Mouse (Mus musculus) 3T3-L1 (cell line): Measurements from ENCODE around the gene Srcap.
"Not testable (repeated sequence)": the region's sequence is repeated elsewhere in the genome, so short reads cannot be mapped to it uniquely, and the experiment has no call there.

Experiments
- DNase-seq: peaks from one replicate; pipeline ENCODE4 v3.0.0-alpha.2; 2015; ENCODE audit warnings: low read depth, low spot score

Gene Srcap

DNA sequence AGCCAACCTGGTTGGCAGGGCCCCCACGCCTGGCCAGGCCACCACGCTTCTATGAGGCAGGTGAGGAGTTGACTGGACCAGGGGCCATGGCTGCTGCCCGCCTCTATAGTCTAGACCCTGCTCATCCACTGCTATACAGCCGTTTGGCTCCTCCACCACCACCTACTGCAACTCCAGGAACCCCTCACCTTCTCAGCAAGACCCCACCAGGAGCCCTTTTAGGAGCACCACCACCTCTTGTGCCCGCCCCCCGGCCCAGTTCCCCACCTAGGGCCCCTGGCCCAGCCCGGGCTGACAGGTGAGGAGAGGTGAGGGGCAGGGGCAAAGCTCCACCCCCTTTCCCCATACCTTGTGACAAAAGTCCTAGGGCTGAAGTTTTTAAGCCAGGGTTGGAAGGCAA is 21.8 kb upstream of the Srcap start:
- no peak for DNase-seq

DNA sequence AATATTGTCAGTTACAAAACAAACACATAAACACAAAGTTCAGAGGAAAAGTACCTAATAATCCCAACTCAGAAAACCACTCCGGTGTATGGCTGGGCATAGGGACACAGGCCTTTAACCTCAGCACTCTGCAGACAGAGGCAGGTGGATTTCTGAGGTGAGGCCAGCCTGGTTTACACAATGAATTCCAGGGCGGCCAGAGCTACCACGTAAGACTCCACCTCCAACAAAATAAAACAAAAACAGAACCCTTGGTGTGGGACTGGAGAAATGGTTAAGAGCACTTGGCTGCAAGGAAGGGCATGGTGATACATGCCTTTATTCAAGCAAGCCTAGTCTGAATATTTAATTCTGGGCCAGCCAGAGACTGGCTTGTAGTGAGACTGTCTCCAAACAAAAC is 19.9 kb upstream of the Srcap start:
- no peak for DNase-seq

DNA sequence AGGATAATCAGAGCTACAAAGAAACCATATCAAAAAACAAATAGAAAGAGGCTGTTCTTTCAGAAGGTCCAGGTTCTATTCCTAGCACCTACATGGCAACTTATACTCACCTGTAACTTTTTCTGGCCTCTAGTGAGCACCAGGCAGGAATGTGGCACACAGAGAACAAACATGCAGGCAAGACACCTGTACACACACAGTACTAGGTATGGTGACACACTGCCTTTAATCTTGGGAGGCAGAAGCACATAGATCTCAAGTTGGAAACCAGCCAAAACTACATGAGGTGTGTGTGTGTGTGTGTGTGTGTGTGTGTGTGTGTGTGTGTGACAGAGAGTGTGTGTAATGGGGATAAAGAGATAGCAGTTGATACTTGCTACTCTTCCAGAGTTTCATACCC is 17.1 kb upstream of the Srcap start:
- DNase-seq = no peak

DNA sequence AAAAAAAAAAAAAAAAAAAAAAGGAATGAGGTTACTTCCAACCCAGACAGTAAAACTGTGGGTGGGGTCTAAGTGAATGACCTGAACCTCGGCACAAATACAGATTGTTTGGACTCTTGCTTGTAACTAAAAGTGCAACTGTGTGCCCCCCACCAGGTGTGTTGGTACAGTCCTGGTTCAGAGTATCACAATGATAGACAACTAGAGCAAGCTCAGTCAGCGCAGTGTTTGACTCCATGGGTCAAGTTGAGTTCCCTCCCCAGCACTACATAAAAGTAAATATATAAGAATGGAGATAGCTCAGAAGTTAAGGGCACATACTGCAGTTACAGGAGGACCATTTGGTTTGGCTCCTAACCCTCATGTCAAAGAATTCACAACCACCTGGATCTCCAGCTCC is 14.4 kb upstream of the Srcap start:
- DNase-seq = no peak

DNA sequence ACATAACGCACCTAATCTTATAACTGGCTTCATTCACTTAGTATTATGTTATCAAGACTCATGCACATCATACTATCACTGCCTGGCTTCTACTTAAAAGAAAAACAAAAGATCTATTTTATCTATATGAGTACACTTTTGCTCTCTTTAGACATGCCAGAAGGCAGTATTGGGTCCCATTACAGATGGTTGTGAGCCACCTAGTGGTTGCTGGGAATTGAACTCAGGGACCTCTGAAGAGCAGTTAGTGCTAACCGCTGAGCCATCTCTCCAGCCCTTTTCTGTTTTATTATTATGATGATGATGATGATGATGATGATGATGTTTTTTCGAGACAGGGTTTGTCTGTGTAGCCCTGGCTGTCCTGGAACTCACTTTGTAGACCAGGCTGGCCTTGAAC is 13.4 kb upstream of the Srcap start:
- peak; percentile 67 for DNase-seq

DNA sequence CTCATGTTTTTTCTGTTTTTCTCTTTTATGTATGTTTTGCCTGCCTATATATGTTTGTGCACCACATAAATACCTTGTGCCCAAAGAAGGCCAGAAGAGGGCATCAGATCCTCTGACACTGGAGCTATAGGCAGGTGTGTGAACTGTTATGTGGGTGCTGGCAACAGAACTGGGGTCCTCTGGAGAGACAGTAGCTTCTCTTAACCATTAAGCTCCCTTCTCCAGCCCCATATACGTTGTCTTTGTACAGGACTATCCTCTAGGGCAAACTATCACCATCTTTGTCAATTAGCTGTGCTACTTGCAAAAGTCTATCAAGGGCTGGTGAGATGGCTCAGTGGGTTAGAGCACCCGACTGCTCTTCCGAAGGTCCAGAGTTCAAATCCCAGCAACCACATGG is 3.5 kb upstream of the Srcap start:
- DNase-seq = no peak

DNA sequence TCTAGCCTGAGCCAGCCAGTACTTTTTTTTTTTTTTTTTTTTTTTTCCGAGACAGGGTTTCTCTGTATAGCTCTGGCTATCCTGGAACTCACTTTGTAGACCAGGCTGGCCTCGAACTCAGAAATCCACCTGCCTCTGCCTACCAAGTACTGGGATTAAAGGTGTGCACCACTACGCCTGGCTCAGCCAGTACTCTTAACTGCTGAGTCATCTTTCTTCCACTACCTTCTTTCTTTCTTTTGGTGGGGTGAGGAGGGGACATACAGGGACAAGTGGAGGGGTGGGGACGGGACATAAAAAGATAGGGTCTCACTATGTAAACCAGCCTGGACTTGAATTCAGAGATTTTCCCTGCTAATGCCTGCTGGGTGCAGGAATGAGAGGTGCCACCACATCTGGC is 2.0 kb upstream of the Srcap start:
- DNase-seq = not testable (repeated sequence)

DNA sequence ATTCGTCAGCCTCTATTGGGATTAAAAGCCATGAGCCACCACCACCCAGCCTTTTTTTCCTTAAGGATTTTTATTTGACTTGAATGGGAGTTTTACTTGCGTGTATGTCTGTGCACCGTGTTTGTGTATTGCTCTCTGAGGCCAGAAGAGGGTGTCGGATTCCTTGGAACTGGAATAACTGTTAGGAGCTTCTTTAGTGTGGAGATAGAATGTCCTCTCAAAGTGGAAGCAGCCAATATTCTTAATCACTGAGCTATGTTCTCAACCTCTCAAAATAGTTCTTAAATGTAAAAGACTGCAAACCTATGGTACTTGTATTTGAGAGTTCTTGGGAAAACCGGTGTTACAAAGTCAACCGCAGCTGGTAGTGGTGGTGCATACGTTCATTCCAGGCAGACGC is 542 bp upstream of the Srcap start:
- peak; percentile 70 for DNase-seq

DNA sequence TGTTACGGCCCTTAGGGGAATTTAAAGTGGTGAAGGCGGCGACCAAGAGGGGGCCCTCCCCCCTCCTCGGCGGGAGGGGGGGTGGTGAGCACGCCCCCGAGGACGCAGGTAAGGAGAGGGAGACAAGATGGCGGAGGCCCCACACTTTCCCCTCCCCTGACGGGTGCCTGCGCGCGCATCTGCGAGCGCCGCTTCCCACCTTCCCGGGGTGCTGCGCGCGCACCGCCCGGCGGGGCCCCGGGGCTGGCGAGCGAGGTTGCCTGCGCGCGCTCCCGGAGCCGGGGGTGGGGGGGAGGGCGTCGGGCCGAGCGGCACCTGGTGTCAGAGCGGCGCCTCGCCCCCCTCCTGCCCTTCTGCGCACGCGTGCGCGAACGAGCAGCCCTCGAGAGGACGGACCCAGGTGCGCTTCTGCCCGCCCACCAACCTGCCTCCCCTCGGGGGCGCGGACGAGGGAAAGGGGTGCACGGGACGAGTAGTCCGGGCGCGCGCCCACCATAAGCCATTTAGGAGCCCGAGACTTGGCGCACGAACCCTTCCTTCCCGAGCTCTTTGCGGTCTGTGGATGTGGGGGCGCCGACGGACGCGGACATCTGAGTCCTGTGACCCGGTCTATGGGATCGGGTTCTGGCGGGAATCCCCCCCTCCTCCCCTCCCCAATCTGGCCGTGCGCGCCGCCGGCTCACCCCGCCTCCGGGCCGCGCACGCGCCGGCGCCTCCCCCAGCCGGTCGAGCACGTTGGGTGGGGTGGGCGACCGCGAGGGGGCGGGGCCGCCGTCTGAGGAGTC is 640 bp downstream of the Srcap start:
- DNase-seq = peak; percentile 82

DNA sequence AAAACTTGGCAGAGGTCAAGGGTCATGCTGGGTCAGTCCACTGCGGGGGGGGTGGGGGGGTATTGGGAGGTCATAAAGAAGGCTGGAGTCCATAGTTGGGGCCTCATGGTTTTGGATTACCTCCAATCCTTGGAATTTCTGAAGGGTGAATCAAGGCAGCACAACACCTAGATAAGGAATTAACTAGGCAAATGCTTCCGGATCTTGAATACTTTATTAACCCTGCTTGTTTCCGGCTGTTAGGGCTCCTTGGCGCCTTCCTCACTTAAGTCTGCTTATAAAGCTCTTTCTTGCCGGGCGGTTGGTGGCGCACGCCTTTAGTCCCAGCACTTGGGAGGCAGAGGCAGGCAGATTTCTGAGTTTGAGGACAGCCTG is 1.2 kb downstream of the Srcap start:
- DNase-seq = peak; percentile 62

DNA sequence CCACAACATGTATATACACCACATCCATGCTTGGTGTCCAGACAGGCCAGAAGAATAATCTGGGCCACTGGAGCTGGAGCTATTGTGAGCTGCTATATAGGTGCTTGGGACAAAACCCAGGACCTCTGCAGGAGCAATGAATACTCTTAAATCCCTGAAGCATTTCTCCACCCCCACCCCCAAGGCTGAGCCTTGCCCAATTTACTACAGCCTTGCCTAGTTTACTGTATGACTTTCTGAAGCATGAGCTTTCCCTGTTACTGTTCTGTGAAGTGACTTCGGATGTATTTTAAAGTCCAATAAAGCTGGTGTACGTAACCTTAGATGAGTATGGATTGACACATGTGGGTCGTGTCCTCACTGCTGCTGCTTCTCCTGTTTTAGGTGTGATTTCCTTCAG is 2.0 kb downstream of the Srcap start:
- peak; percentile 3 for DNase-seq

DNA sequence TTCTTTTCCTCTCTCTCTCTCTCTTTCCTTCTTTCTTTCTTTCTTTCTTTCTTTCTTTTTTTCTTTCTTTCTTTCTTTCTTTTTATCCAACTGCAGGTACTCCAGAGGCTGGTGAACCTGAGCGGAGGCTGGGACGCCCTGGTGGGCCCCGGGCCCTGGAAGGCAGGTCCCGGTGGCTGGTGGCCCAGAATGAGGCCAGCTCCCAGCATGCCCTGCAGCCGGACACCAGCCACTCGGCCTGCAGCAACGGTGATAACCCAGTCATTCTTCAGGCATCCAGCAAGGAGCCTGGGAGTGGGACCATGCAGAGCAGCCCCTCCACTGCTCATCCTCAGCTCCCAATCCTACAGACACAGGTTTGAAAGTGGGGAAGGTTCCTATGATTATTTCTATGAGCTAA is 4.1 kb downstream of the Srcap start:
- DNase-seq = no peak

DNA sequence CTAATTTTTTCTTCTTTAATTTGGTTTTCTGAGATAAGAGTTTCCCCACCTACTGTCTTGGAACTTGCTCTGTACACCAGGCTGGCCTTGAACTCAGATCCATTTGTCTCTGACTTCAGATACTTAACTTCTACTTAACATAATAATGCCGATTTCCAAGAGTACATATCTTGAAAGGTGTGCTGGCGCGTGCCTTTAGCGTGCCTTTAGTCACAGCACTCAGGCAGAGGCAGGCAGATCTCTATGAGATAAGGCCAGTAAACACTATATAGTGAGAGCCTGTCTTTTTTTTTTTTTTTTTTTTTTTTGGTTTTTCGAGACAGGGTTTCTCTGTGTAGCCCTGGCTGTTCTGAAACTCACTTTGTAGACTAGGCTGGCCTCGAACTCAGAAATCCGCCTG is 4.6 kb downstream of the Srcap start:
- DNase-seq = no peak

DNA sequence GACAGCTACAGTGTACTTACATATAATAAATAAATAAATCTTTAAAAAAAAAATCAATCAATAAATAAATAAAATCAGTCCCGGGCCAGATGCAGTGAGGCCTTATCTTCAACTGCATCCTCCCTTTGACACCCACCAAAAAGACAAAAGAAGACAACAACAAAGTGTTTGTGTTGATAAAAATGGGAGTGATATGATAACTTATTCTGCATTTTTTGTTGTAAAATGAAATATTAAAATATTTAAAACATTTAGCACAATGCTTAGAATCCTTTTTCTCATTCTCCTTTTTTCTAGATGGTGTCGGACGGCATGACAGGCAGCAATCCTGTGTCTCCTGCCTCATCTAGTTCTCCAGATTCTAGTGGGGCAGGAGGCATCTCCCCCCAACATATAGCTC is 7.5 kb downstream of the Srcap start, which contains the start of gene Gm42715:
TSS of gene Gm42715 (plus strand) at position 301 of the 400 bp plus-strand sequence.
- DNase-seq = no peak

DNA sequence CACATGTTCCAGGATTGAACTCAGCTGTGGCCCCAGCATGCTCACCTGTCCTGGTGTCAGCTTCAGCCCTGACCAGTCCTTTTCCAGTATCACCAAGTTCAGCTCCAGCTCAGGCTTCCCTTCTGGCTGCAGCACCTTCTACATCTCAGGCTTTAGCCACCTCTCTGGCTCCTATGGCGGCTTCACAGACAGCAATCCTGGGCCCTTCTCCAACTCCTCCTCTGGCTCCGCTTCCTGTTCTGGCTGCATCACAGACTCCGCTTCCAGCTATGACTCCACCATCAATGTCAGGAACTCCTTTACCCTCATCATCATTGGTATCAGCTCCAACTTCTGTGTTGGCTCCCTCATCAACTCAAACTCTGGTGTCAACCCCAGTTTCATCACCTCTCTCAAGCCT is 29.9 kb downstream of the Srcap start:
- no peak for DNase-seq

DNA sequence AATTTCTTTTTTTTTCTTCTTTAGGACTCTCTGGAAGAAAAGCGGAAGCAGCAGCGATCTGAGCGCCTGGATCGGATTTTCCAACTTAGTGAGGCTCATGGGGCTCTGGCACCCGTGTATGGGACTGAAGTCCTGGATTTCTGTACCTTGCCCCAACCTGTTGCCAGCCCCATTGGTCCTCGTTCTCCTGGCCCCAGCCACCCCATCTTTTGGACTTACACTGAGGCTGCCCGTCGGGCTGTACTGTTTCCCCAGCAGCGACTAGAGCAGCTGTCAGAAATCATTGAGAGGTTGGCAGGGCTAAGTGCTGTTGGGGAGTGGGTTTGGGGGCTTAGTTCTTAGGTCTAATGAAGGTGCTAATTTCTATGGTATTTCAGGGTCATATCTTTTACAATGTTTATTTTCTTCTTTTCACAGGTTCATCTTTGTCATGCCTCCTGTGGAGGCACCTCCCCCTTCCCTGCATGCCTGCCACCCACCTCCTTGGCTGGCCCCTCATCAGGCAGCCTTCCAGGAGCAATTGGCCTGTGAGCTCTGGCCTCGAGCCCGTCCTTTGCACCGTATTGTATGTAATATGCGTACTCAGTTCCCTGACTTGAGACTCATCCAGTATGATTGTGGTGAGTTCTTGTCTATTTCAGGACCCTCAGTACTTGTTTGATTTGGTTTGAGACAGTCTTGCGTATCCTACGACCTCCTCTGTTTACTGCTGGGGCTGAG is 37.5 kb downstream of the Srcap start:
- DNase-seq = no peak

DNA sequence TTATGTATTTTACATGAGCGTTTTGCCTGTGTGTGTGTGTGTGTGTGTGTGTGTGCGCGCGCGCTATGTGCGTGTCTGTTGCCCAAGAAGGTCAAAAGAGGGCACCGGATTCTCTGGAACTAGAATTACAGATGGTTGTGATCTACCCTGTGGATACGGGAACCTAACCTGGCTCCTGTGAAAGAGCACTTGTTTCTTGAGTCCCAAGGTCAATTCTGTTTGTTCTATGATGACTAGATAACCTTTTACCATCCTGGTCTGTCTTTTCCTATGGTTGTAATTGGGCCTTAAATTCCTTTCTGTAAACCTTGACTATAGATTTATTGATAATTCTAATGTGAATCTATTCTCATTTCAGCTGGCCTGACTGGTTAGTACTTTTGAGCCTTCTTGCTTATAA is 39.8 kb downstream of the Srcap start:
- no peak for DNase-seq

DNA sequence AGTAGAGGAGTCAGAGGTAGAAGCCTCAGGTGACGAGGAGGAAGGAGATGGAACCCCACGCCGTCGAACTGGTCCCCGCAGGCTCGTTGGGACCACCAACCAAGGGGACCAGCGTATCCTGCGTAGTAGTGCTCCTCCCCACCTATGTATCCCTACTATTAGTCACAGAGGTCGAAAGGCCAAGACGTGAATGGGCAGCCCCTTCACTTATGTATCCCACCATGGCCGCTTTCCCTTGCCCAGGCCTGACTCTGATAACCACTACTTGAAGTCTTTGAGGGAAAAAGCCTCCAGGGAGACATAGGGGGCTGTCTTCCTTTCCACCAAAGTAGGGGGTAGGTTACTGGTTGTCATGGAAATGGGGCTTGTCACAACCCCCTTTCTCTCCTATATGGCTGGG is 48.8 kb downstream of the Srcap start:
- DNase-seq = no peak

DNA sequence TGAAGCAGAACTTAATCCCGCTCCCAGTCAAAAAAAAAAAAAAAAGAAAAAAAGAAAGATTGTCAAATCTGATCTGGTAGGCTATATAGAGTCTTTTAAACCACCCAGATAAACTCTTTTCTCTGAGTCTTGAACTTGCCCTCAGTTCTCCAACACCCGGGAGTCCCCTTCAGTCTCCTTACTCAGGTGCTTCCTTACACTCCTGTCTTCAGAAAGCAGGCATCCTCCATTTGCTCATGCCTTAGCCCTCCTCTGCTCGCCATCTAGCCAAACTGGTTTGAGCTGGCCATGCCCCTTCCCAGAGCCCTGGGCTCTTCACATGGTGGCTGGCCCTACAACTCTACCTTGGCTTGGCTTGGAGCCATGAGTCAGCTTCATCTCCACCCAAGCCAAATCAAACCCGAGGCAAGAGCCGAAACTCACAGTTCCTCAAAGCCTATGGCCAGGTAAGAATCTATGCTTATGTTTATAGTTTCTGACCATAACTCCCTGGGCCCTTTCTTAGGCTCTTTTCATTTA is 49.6 kb downstream of the Srcap start, which contains the start of gene Tmem265:
TSS of gene Tmem265 (plus strand) at position 51 of the 519 bp plus-strand sequence.
- DNase-seq = no peak

DNA sequence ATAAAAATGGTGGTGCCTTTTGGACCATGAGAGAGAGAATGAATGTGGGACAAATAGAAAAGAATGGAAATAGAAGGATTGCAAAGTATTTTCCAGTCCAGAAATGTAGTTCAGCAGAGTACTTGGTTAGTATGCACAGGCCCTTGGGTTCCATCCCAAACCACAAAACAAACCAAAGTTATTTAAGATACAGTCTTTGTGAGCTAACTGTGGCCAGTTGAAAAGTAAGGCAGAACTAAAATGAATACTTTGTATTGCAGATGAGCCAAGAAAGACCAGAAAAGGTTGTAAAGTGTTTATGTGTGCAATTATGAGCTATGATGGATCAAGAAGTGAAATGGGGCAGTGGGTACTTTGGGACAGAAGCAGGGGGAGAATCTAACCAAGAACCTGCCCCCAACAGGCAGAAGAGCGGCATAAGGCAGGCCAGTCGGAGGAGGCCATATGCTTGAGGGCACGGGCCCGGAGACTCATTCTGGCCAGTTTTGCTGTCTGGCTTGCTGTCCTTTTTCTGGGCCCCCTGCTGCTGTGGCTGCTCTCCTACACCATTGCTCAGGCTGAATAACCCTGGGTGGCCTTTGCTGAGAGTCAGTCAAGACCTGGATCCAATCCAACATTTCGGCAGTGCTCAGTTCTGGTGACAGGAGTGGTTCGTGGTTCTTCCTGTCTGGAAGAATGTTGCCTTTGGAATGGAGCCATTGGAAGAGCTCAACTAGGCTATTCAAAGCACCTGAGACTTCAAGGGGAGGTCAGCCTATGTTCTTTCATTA is 52.8 kb downstream of the Srcap start:
- DNase-seq = peak; percentile 71

DNA sequence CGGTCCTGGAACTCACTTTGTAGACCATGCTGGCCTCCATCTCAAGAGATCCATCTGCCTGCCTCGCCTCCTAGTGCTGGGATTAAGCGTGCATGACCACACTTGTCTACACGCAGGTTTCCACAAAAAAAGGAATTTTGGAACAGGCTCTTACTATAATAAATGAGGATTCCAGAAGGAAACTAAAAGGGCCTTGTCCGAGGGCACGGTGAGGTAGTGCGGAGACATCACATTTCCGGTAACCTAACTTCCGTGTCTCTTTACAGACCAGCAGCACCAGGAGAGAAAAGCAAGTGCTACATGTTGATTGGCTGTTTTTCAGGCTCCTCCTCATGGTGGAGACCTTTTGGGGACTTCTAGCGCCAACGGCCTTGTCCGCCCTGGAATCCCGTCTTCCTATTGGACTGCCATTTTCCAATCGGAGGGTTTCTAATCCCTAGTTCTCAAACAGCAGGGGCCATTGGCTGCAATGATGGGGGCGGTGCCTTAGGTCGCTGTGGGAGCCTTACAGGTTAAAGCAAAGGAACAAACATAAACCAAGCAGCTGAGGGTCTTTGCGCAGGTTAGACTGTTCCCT is 61.2 kb downstream of the Srcap start, which contains the start of gene Phkg2:
TSS of gene Phkg2 (plus strand) at position 446 of the 577 bp plus-strand sequence.
- DNase-seq = peak; percentile 99
